Mouse (Mus musculus): Measurements from ENCODE around the gene Slc5a1.

The Slc5a1 gene

GRCm38 (mm10) chr5:33195246-33195852 is 91.3 kb downstream of the Slc5a1 start:
- DNase-seq: peak; percentile 63

GRCm38 (mm10) chr5:33200071-33200470 is 96.1 kb downstream of the Slc5a1 start:
- no peak for DNase-seq

GRCm38 (mm10) chr5:33201697-33202096 is 97.7 kb downstream of the Slc5a1 start:
- no peak for DNase-seq

- DNase-seq: no peak
Measured at GRCm38 (mm10) chr5:33202516-33203170, 98.6 kb downstream of the Slc5a1 start.

- DNase-seq: no peak
Measured at GRCm38 (mm10) chr5:33203171-33203565, 99.1 kb downstream of the Slc5a1 start.

GRCm38 (mm10) chr5:33203691-33204242 is 99.7 kb downstream of the Slc5a1 start:
- peak; percentile 92 for DNase-seq

- no peak for DNase-seq
Measured at GRCm38 (mm10) chr5:33204284-33204683, 100.3 kb downstream of the Slc5a1 start.

GRCm38 (mm10) chr5:33206328-33206727 is 102.3 kb downstream of the Slc5a1 start:
- DNase-seq: no peak

GRCm38 (mm10) chr5:33207136-33207535 is 103.1 kb downstream of the Slc5a1 start:
- peak; percentile 2 for DNase-seq

GRCm38 (mm10) chr5:33208533-33209245 is 104.7 kb downstream of the Slc5a1 start:
- DNase-seq: peak; percentile 3

- peak; percentile 2 for DNase-seq
Measured at GRCm38 (mm10) chr5:33210515-33210914, 106.5 kb downstream of the Slc5a1 start.

- peak; percentile 6 for DNase-seq
Measured at GRCm38 (mm10) chr5:33211254-33211653, 107.2 kb downstream of the Slc5a1 start.
